Mouse (Mus musculus): Measurements from ENCODE around the gene Zfp386. TPM values are rescaled to one million over a fixed set of nuclear protein-coding genes. Genes with fewer than 3 reads are reported as not detected.
A peak's percentile ranks its signal among the peaks of the same experiment; 100 is the strongest.
"Not testable (repeated sequence)": the region's sequence is repeated elsewhere in the genome, so short reads cannot be mapped to it uniquely, and the experiment has no call there.

Zfp386 gene
- total RNA-seq (2014; rRNA removed) (30.5 and 33.5 TPM in 2 replicates), polyA plus RNA-seq (2015; fragmentation: Nextera tagmentation; extraction: Ambion mirVana) (33.3 and 35.9 TPM in 2 replicates)

GRCm38 (mm10) chr12:116047440-116048377, at the start of gene Zfp386:
Zfp386 (plus strand) TSS chr12:116047724.
- Histone ChIP-seq H3K27me3 (ENCODE audit: insufficient read depth, low read length) (no peaks in the 10 kb centered on the region), H3K9ac (replicated peaks; ENCODE audit: low read length) (peak within 1 kb of the TSS; percentile 95), H3K36me3 (ENCODE audit: insufficient read depth, low read length) (no peaks in the 10 kb centered on the region), H3K9me3 (ENCODE audit: low read length) (no peaks in the 10 kb centered on the region), H3K27ac (peak within 1 kb of the TSS; percentile 97), H3K4me3 (ENCODE audit: low read length) (peak within 1 kb of the TSS; percentile 90), H3K4me1 (ENCODE audit: insufficient read depth, low read length) (peaks cover 5% of the 10 kb centered on the region; the same call in 1 of the 2 replicates), H3K4me2 (ENCODE audit: low read depth, low read length) (peak within 1 kb of the TSS; percentile 57)
- ATAC-seq, result peak; percentile 100
- DNase-seq (ENCODE audit: low spot score), result peak; percentile 99
- 0 out of 2 replicates have a peak, but pooled peaks have one; percentile 32 for TF ChIP-seq CTCF (IDR thresholded peaks at IDR 0.05; ENCODE audit: low read depth)
- WGBS, result 1% methylated on average over 51 of the region's 55 CpGs

- not testable (repeated sequence) for H3K4me3 ChIP-seq (ENCODE audit: low read length); H3K27me3 ChIP-seq (ENCODE audit: insufficient read depth, low read length); H3K4me2 ChIP-seq (ENCODE audit: low read depth, low read length); H3K9me3 ChIP-seq (ENCODE audit: low read length); DNase-seq (ENCODE audit: low spot score); ATAC-seq; H3K9ac ChIP-seq (replicated peaks; ENCODE audit: low read length); H3K27ac ChIP-seq; H3K36me3 ChIP-seq (ENCODE audit: insufficient read depth, low read length); H3K4me1 ChIP-seq (ENCODE audit: insufficient read depth, low read length)
- 67% methylated on average over 3 of the region's 3 CpGs for WGBS
Measured at GRCm38 (mm10) chr12:115999784-116000183, 47.7 kb upstream of the Zfp386 start.

- not testable (repeated sequence) for ATAC-seq; H3K9me3 ChIP-seq (ENCODE audit: low read length); H3K36me3 ChIP-seq (ENCODE audit: insufficient read depth, low read length); DNase-seq (ENCODE audit: low spot score); H3K4me2 ChIP-seq (ENCODE audit: low read depth, low read length); H3K4me1 ChIP-seq (ENCODE audit: insufficient read depth, low read length); H3K27ac ChIP-seq; H3K27me3 ChIP-seq (ENCODE audit: insufficient read depth, low read length); H3K9ac ChIP-seq (replicated peaks; ENCODE audit: low read length); H3K4me3 ChIP-seq (ENCODE audit: low read length)
- 67% methylated on average over 1 of the region's 1 CpGs for WGBS
Measured at GRCm38 (mm10) chr12:116002946-116003345, 44.6 kb upstream of the Zfp386 start.

- no peak overlapping the region for H3K27ac ChIP-seq
- no peak overlapping the region for H3K9ac ChIP-seq (replicated peaks; ENCODE audit: low read length)
- 85% methylated on average over 2 of the region's 2 CpGs for WGBS
- DNase-seq (ENCODE audit: low spot score), result no peak
- no peaks in the 10 kb centered on the region for H3K9me3 ChIP-seq (ENCODE audit: low read length)
- H3K27me3 ChIP-seq (ENCODE audit: insufficient read depth, low read length), result no peaks in the 10 kb centered on the region
- H3K4me2 ChIP-seq (ENCODE audit: low read depth, low read length), result no peak overlapping the region
- H3K36me3 ChIP-seq (ENCODE audit: insufficient read depth, low read length), result no peaks in the 10 kb centered on the region
- no peak for TF ChIP-seq CTCF (IDR thresholded peaks at IDR 0.05; ENCODE audit: low read depth)
- H3K4me1 ChIP-seq (ENCODE audit: insufficient read depth, low read length), result no peaks in the 10 kb centered on the region
- no peak for ATAC-seq
- no peak overlapping the region for H3K4me3 ChIP-seq (ENCODE audit: low read length)
Measured at GRCm38 (mm10) chr12:116010812-116011211, 36.7 kb upstream of the Zfp386 start.

GRCm38 (mm10) chr12:116028095-116028494, 19.4 kb upstream of the Zfp386 start:
- ATAC-seq, result no peak
- Histone ChIP-seq H3K36me3 (ENCODE audit: insufficient read depth, low read length) (no peaks in the 10 kb centered on the region), H3K4me1 (ENCODE audit: insufficient read depth, low read length) (no peaks in the 10 kb centered on the region), H3K9me3 (ENCODE audit: low read length) (no peaks in the 10 kb centered on the region), H3K27ac (no peak overlapping the region), H3K9ac (replicated peaks; ENCODE audit: low read length) (no peak overlapping the region), H3K4me2 (ENCODE audit: low read depth, low read length) (no peak overlapping the region), H3K27me3 (ENCODE audit: insufficient read depth, low read length) (no peaks in the 10 kb centered on the region), H3K4me3 (ENCODE audit: low read length) (no peak overlapping the region)
- peak; percentile 80 for TF ChIP-seq CTCF (IDR thresholded peaks at IDR 0.05; ENCODE audit: low read depth)
- WGBS, result 57% methylated on average over 2 of the region's 2 CpGs
- peak; percentile 8 for DNase-seq (ENCODE audit: low spot score)

- no peaks in the 10 kb centered on the region for H3K27me3 ChIP-seq (ENCODE audit: insufficient read depth, low read length)
Measured at GRCm38 (mm10) chr12:116035346-116035745, 12.2 kb upstream of the Zfp386 start.

GRCm38 (mm10) chr12:116044785-116045184, 2.7 kb upstream of the Zfp386 start:
- no peaks in the 10 kb centered on the region for H3K9me3 ChIP-seq (ENCODE audit: low read length)
- TF ChIP-seq CTCF (IDR thresholded peaks at IDR 0.05; ENCODE audit: low read depth), result no peak
- no peak for ATAC-seq

More at GRCm38 (mm10) chr12:116035346-116035745, 12.2 kb upstream of the Zfp386 start:
- TF ChIP-seq CTCF (IDR thresholded peaks at IDR 0.05; ENCODE audit: low read depth), result no peak
- Histone ChIP-seq H3K4me3 (ENCODE audit: low read length) (no peak overlapping the region), H3K9me3 (ENCODE audit: low read length) (no peaks in the 10 kb centered on the region), H3K36me3 (ENCODE audit: insufficient read depth, low read length) (no peaks in the 10 kb centered on the region), H3K27ac (no peak overlapping the region), H3K9ac (replicated peaks; ENCODE audit: low read length) (no peak overlapping the region), H3K4me2 (ENCODE audit: low read depth, low read length) (no peak overlapping the region), H3K4me1 (ENCODE audit: insufficient read depth, low read length) (no peaks in the 10 kb centered on the region)
- WGBS, result 75% methylated on average over 5 of the region's 5 CpGs
- no peak for DNase-seq (ENCODE audit: low spot score)
- no peak for ATAC-seq

More at GRCm38 (mm10) chr12:116044785-116045184, 2.7 kb upstream of the Zfp386 start:
- Histone ChIP-seq H3K9ac (replicated peaks; ENCODE audit: low read length) (no peak overlapping the region), H3K27me3 (ENCODE audit: insufficient read depth, low read length) (no peaks in the 10 kb centered on the region), H3K4me2 (ENCODE audit: low read depth, low read length) (no peak overlapping the region), H3K27ac (no peak overlapping the region), H3K4me3 (ENCODE audit: low read length) (no peak overlapping the region), H3K4me1 (ENCODE audit: insufficient read depth, low read length) (peaks cover 5% of the 10 kb centered on the region; the same call in 1 of the 2 replicates), H3K36me3 (ENCODE audit: insufficient read depth, low read length) (no peaks in the 10 kb centered on the region)
- WGBS, result 90% methylated on average over 5 of the region's 5 CpGs
- no peak for DNase-seq (ENCODE audit: low spot score)
